Mouse (Mus musculus): ENCODE data around the gene Mfrp. TPM values are rescaled to one million over a fixed set of nuclear protein-coding genes. Genes with fewer than 3 reads are reported as not detected.

Mfrp gene
- polyA plus RNA-seq, 1 experiment from 2014 or later = not detected

GRCm38 (mm10) chr9:44070113-44070843 lies 31.3 kb upstream of the Mfrp start:
- Histone ChIP-seq H3K4me3 (ENCODE audit: low read depth, low read length) (no peak overlapping the region), H3K4me2 (ENCODE audit: low read depth, low read length) (no peak overlapping the region), H3K4me1 (ENCODE audit: control insufficient read depth, insufficient read depth, low read length) (no peaks in the 10 kb centered on the region), H3K9ac (replicated peaks; ENCODE audit: low read depth, low read length) (no peak overlapping the region), H3K9me3 (ENCODE audit: control insufficient read depth, low read length) (no peaks in the 10 kb centered on the region), H3K27ac (ENCODE audit: low read depth, low read length) (no peak overlapping the region), H3K27me3 (ENCODE audit: control insufficient read depth, insufficient read depth, low read length) (no peaks in the 10 kb centered on the region), H3K36me3 (ENCODE audit: control insufficient read depth, insufficient read depth, low read length) (no peaks in the 10 kb centered on the region)
- 74% methylated on average over 14 of the region's 14 CpGs for WGBS
- no peak for ATAC-seq (ENCODE audit: low read depth)

GRCm38 (mm10) chr9:44070844-44071231 lies 30.7 kb upstream of the Mfrp start:
- Histone ChIP-seq H3K4me2 (ENCODE audit: low read depth, low read length) (no peak overlapping the region), H3K4me1 (ENCODE audit: control insufficient read depth, insufficient read depth, low read length) (no peaks in the 10 kb centered on the region), H3K27me3 (ENCODE audit: control insufficient read depth, insufficient read depth, low read length) (no peaks in the 10 kb centered on the region), H3K27ac (ENCODE audit: low read depth, low read length) (no peak overlapping the region), H3K36me3 (ENCODE audit: control insufficient read depth, insufficient read depth, low read length) (no peaks in the 10 kb centered on the region), H3K9me3 (ENCODE audit: control insufficient read depth, low read length) (no peaks in the 10 kb centered on the region), H3K9ac (replicated peaks; ENCODE audit: low read depth, low read length) (no peak overlapping the region), H3K4me3 (ENCODE audit: low read depth, low read length) (no peak overlapping the region)
- 36% methylated on average over 8 of the region's 8 CpGs for WGBS
- ATAC-seq (ENCODE audit: low read depth) = no peak

DNA sequence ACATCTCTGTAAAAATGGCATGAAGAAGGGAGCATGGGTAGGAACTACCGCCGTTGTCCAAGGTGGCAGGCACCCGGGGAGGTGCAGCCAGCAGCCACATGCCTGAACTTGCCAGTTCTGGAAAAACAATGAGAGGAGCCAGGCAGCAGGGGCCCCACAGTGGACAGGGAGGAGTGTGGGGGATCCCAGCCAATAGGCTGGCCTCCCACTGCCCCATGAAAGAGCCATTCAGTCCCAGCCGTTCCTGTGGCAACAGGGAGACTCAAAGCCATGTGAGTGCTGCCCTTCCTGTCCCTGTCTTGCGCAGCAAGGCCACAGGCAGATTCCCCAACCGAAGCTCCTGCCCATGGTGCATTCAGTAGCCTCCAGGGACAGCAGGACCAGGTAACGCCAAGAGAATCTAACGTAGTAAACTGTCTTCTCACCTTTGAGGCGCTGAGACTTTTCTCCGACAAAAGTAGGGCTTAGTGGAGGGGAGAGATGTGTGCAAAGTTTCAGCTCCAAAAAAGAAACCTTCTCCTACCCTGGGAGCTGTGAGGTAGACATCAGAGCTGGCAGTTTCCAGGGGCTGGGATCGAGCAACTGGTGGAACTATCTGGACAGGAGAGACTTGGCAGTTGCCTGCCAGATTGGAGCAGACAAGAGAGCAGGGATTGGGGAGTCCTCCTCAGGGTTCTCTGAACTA lies 29.5 kb upstream of the Mfrp start:
- H3K9ac ChIP-seq (replicated peaks; ENCODE audit: low read depth, low read length) = no peak overlapping the region
- no peak overlapping the region for H3K4me3 ChIP-seq (ENCODE audit: low read depth, low read length)
- H3K36me3 ChIP-seq (ENCODE audit: control insufficient read depth, insufficient read depth, low read length) = no peaks in the 10 kb centered on the region
- H3K27ac ChIP-seq (ENCODE audit: low read depth, low read length) = peak overlapping the region; percentile 81
- H3K9me3 ChIP-seq (ENCODE audit: control insufficient read depth, low read length) = no peaks in the 10 kb centered on the region
- H3K4me1 ChIP-seq (ENCODE audit: control insufficient read depth, insufficient read depth, low read length) = no peaks in the 10 kb centered on the region
- H3K4me2 ChIP-seq (ENCODE audit: low read depth, low read length) = peak overlapping the region; percentile 14; the same call in 1 of the 2 replicates
- no peaks in the 10 kb centered on the region for H3K27me3 ChIP-seq (ENCODE audit: control insufficient read depth, insufficient read depth, low read length)
- 19% methylated on average over 11 of the region's 11 CpGs for WGBS
- ATAC-seq (ENCODE audit: low read depth) = peak; percentile 72

GRCm38 (mm10) chr9:44072599-44072915 lies 29.0 kb upstream of the Mfrp start:
- H3K36me3 ChIP-seq (ENCODE audit: control insufficient read depth, insufficient read depth, low read length) = no peaks in the 10 kb centered on the region
- ATAC-seq (ENCODE audit: low read depth) = peak; percentile 54
- 7% methylated on average over 4 of the region's 4 CpGs for WGBS
- 0 out of 2 replicates have a peak overlapping the region, but pooled peaks have one; percentile 7 for H3K9ac ChIP-seq (replicated peaks; ENCODE audit: low read depth, low read length)
- H3K4me2 ChIP-seq (ENCODE audit: low read depth, low read length) = peak overlapping the region; percentile 16; the same call in 1 of the 2 replicates
- no peaks in the 10 kb centered on the region for H3K9me3 ChIP-seq (ENCODE audit: control insufficient read depth, low read length)
- H3K4me3 ChIP-seq (ENCODE audit: low read depth, low read length) = no peak overlapping the region
- H3K4me1 ChIP-seq (ENCODE audit: control insufficient read depth, insufficient read depth, low read length) = no peaks in the 10 kb centered on the region
- no peaks in the 10 kb centered on the region for H3K27me3 ChIP-seq (ENCODE audit: control insufficient read depth, insufficient read depth, low read length)
- H3K27ac ChIP-seq (ENCODE audit: low read depth, low read length) = peak overlapping the region; percentile 81

- 0 out of 2 replicates have a peak overlapping the region, but pooled peaks have one; percentile 7 for H3K9ac ChIP-seq (replicated peaks; ENCODE audit: low read depth, low read length)
- no peaks in the 10 kb centered on the region for H3K36me3 ChIP-seq (ENCODE audit: control insufficient read depth, insufficient read depth, low read length)
- peak overlapping the region; percentile 48 for H3K27ac ChIP-seq (ENCODE audit: low read depth, low read length)
- H3K4me2 ChIP-seq (ENCODE audit: low read depth, low read length) = peak overlapping the region; percentile 33; the same call in 1 of the 2 replicates
- no peaks in the 10 kb centered on the region for H3K4me1 ChIP-seq (ENCODE audit: control insufficient read depth, insufficient read depth, low read length)
- 28% methylated on average over 5 of the region's 5 CpGs for WGBS
- H3K27me3 ChIP-seq (ENCODE audit: control insufficient read depth, insufficient read depth, low read length) = no peaks in the 10 kb centered on the region
- H3K4me3 ChIP-seq (ENCODE audit: low read depth, low read length) = no peak overlapping the region
- ATAC-seq (ENCODE audit: low read depth) = no peak
- H3K9me3 ChIP-seq (ENCODE audit: control insufficient read depth, low read length) = no peaks in the 10 kb centered on the region
Measured at GRCm38 (mm10) chr9:44073115-44073514, 28.4 kb upstream of the Mfrp start.

GRCm38 (mm10) chr9:44074395-44075275 lies 26.9 kb upstream of the Mfrp start:
- no peaks in the 10 kb centered on the region for H3K27me3 ChIP-seq (ENCODE audit: control insufficient read depth, insufficient read depth, low read length)
- peaks cover 7% of the 10 kb centered on the region; the same call in 1 of the 2 replicates for H3K4me1 ChIP-seq (ENCODE audit: control insufficient read depth, insufficient read depth, low read length)
- no peak overlapping the region for H3K4me3 ChIP-seq (ENCODE audit: low read depth, low read length)
- H3K27ac ChIP-seq (ENCODE audit: low read depth, low read length) = no peak overlapping the region
- WGBS = 68% methylated on average over 9 of the region's 9 CpGs
- H3K9me3 ChIP-seq (ENCODE audit: control insufficient read depth, low read length) = no peaks in the 10 kb centered on the region
- H3K4me2 ChIP-seq (ENCODE audit: low read depth, low read length) = no peak overlapping the region
- no peaks in the 10 kb centered on the region for H3K36me3 ChIP-seq (ENCODE audit: control insufficient read depth, insufficient read depth, low read length)
- no peak overlapping the region for H3K9ac ChIP-seq (replicated peaks; ENCODE audit: low read depth, low read length)
- no peak for ATAC-seq (ENCODE audit: low read depth)

DNA sequence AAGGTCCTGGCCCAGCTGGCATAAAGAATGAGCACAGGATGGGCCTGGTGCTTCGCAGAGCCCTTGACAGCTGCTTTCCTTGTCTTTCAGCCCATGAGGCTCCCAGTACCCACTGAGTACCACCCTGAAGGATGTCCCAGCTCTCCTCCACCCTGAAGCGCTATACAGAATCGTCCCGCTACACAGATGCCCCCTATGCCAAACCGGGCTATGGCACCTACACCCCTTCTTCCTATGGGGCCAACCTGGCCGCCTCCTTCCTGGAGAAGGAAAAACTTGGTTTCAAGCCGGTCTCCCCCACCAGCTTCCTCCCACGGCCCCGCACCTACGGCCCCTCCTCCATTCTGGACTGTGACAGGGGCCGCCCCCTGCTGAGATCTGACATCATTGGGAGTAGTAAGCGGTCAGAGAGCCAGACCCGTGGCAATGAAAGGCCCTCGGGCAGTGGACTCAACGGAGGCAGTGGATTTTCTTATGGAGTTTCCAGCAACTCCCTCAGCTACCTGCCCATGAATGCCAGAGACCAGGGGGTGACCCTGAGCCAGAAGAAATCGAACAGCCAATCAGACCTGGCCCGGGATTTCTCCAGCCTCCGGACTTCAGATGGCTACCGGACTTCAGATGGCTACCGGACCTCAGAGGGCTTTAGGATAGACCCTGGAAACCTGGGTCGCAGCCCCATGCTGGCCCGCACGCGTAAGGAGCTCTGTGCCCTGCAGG lies 26.1 kb upstream of the Mfrp start:
- whole genome bisulfite sequencing = 68% methylated on average over 24 of the region's 24 CpGs
- H3K36me3 ChIP-seq (ENCODE audit: control insufficient read depth, insufficient read depth, low read length) = no peaks in the 10 kb centered on the region
- no peak overlapping the region for H3K27ac ChIP-seq (ENCODE audit: low read depth, low read length)
- ATAC-seq (ENCODE audit: low read depth) = no peak
- H3K9me3 ChIP-seq (ENCODE audit: control insufficient read depth, low read length) = no peaks in the 10 kb centered on the region
- H3K4me2 ChIP-seq (ENCODE audit: low read depth, low read length) = no peak overlapping the region
- H3K4me1 ChIP-seq (ENCODE audit: control insufficient read depth, insufficient read depth, low read length) = peaks cover 7% of the 10 kb centered on the region; the same call in 1 of the 2 replicates
- no peak overlapping the region for H3K9ac ChIP-seq (replicated peaks; ENCODE audit: low read depth, low read length)
- no peak overlapping the region for H3K4me3 ChIP-seq (ENCODE audit: low read depth, low read length)
- no peaks in the 10 kb centered on the region for H3K27me3 ChIP-seq (ENCODE audit: control insufficient read depth, insufficient read depth, low read length)

- peaks cover 7% of the 10 kb centered on the region; the same call in 1 of the 2 replicates for H3K4me1 ChIP-seq (ENCODE audit: control insufficient read depth, insufficient read depth, low read length)
- H3K4me2 ChIP-seq (ENCODE audit: low read depth, low read length) = no peak overlapping the region
- 71% methylated on average over 16 of the region's 16 CpGs for WGBS
- H3K27ac ChIP-seq (ENCODE audit: low read depth, low read length) = no peak overlapping the region
- no peaks in the 10 kb centered on the region for H3K9me3 ChIP-seq (ENCODE audit: control insufficient read depth, low read length)
- no peak for ATAC-seq (ENCODE audit: low read depth)
- no peak overlapping the region for H3K9ac ChIP-seq (replicated peaks; ENCODE audit: low read depth, low read length)
- no peak overlapping the region for H3K4me3 ChIP-seq (ENCODE audit: low read depth, low read length)
- no peaks in the 10 kb centered on the region for H3K27me3 ChIP-seq (ENCODE audit: control insufficient read depth, insufficient read depth, low read length)
- no peaks in the 10 kb centered on the region for H3K36me3 ChIP-seq (ENCODE audit: control insufficient read depth, insufficient read depth, low read length)
Measured at GRCm38 (mm10) chr9:44075996-44076763, 25.3 kb upstream of the Mfrp start.
